Mouse (Mus musculus) fat pad, adult 2 months (tissue): ENCODE data around the gene Sec14l1.
A peak's percentile ranks its signal among the peaks of the same experiment; 100 is the strongest.

Source experiments
- DNase-seq: peaks from one replicate; pipeline ENCODE4 v3.0.0-alpha.2; 2011; ENCODE audit warnings: low read depth, low spot score; ENCODE audit errors: extremely low read depth

Gene Sec14l1

DNA sequence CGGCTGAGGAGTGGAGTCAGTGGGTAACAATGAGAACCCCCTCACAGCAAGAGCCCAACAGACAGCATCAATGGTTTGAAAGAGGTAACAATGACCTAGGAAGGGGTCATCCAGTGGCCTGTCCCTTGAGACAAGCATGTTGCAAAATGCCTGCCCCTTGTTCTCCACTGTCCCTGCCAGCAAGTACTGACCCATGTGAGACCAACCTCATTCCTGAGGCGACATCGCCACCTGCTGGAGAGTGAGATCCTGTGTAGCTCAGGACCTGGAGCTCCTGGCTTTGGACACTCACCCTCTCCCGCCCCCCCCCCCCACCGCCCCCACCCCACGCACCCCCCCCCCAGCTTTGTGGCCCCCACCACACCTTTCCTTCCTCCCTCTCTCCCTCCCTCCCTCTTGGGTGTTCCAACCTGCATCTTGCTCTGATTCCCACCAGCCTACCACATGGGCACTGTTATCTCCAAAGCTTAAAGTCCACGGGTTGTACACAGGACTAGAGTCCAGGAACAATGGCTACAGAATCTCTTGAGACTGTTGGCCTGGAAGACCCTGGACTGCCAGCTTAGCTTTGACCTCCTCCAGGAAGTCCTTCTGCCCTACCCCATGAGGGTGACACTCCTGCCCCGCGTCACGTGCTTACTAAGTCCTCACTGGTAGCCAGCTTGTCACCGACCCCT is 62.5 kb downstream of the Sec14l1 start:
- DNase-seq, result no peak

DNA sequence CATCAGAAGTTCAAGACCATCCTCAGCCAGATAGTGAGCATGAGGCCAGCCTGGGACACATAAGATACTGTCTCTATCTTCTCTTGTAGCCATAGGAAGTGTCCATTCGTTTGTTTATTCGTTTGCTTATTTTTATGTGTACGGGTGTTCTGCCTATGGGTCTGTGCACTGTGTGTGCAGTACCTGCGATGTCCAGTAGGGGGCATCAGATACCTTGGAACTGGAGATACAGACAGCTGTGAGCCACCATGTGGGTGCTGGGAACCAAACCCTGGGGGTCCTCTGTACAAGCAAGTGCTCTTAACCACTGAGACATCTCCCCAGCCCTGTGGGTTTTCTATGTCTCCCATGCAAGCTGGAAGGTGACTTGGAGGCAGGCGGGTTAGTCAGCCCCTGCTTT is 64.9 kb downstream of the Sec14l1 start:
- no peak for DNase-seq

- no peak for DNase-seq
These were observed 67.8 kb downstream of the Sec14l1 start for GRCm38 (mm10) chr11:117182808-117183207.

DNA sequence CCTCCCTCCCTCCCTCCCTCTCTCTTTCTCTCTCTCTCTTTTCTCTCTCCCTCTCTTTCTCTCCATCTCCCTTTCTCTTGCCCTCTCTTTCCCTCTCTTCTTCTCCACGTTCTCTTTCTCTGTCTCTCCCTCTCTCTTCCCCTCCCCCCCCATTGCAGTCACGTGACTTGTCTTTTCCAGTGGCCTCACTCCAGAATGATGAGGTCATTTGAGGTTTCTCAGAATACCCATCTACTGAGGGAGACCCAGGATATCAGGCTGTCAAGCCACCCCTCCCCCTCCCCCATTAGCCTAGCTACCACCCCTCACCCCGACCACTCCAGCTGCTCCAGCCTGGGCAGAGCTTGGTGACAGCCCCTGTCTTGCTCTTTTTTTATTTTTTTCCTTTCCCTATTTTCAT is 68.3 kb downstream of the Sec14l1 start:
- no peak for DNase-seq

DNA sequence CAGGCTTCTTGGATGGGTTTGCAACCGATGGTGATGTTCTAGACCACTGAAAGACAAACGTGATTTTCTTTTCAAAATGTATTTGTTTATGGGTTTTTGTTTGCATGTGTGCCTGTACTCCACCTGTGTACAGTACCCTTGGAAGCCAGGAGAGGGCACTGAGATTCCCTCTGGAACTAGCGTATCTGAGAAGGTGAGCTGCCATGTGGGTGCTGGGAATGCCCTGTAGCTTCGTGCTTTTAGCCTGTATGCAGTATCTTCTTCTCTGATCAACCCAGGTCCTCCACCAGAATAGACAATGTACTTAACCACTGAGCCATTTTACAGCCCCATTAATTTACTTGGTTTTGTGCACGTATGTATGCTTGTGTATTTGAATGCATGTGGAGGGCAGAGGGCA is 68.9 kb downstream of the Sec14l1 start:
- DNase-seq, result no peak

- no peak for DNase-seq
These were observed 70.3 kb downstream of the Sec14l1 start for GRCm38 (mm10) chr11:117185076-117185933.

- DNase-seq, result no peak
These were observed 76.6 kb downstream of the Sec14l1 start for GRCm38 (mm10) chr11:117191524-117191923.

DNA sequence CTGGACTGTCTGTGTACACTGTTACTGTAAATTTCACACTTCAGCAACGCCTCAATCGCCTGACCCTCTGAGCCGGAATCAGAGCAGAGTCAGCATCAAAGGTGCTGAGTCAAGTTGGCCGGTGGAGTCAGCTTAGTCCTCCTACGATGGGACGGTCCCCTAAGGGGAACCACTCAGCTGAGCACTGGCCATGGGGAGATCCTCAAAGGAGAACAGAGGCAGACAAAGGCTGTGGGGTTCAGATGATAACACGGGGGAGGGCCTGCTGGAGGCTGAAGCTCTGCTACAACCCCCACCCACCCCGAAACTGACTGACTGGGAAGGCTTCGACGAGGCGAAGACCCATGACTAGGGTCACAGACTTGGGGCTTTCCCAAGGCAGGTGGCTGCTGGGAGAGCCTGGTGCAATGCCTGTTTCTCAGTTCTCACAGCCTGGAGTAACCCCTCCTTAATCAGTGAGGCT is 79.5 kb downstream of the Sec14l1 start:
- no peak for DNase-seq

DNA sequence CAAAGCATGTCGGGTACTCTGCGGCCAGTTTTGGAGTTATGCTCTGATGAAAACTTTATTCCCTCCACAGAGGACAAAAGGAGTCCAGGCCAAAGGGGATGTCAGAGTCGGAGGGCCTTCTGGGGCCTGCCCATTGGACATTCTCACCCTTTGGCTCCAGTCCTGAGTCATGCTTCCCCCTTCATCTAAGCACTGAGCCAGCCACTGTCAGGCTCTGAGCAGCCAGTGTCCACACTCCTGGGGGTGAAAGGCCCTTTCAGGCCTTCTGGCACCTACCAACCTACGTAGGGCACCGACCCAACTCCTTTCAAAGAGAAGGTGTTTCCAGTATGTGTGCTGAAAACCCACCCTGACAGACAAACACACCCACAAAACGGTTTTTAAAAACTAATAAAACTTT is 80.6 kb downstream of the Sec14l1 start:
- no peak for DNase-seq

GRCm38 (mm10) chr11:117196681-117197080 is 81.7 kb downstream of the Sec14l1 start:
- no peak for DNase-seq

GRCm38 (mm10) chr11:117198122-117198521 is 83.2 kb downstream of the Sec14l1 start:
- DNase-seq, result no peak

DNA sequence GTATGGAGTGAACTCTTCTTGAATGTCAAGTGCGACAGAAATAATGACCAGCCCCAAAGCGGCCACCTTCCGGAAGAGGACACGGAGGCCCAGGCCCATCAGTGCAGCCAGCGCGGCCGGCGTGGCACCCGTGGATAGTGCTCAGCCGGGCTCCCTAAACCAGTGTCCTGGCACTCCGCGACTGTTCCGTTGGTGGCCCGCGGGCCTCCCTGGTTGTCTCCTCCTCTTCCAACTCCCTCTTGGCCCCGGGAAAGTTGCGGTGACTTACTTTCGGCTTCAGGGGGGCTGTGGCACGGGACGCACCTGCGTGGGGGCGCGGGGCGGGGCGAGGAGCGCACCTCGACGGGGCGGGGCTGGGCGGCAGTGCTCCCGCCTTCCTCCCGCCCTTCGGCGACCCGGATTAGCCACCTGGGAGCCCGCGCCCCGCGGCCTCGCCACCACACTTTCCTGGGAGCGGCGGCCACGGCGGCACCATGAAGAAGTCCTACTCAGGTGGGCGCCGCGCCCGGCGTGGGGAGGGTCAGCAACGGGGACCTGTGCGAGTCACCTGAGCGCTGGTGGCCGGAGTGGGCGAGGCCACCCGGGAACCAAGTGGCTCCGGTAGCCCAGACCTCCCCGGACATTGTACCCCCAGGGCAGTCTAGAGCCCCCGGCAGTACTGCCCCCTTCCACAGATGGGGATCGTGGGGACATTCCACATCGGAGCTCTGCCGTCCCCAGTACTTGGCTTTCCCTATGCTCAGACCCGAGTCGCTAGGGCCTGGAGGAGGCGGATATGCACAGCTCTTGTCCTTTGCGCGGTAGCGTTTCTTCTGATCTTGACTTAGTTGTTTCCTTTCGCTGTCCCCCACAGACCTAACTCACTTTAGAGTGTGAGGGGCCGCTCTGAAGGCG is 84.6 kb downstream of the Sec14l1 start, which contains the start of gene Sept9:
Gene Sept9 (plus strand): TSS at position 380 of the 894 bp plus-strand sequence.
- DNase-seq, result no peak

- DNase-seq, result no peak
These were observed 86.9 kb downstream of the Sec14l1 start for GRCm38 (mm10) chr11:117201846-117202245.

GRCm38 (mm10) chr11:117204606-117205005 is 89.6 kb downstream of the Sec14l1 start:
- no peak for DNase-seq

DNA sequence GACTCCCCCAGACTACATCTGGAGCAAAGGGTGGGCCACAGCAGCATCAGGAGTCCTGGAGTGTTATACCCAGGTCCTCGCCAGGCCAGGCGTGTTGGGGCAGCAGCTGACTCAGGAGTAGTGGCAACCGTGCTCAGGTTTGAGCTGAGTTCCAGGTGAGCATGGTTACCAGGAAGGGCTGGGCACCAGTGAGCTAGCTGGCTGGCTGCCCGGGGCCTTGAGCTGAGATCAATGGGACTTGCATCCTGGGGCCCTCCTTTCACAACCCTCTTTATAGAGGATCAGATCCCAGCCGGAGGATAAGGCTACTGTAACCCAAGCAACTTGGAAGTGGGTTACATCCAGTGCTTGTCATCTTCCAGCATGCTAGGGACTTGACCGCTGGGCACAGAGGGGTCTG is 90.1 kb downstream of the Sec14l1 start:
- peak; percentile 92 for DNase-seq

DNA sequence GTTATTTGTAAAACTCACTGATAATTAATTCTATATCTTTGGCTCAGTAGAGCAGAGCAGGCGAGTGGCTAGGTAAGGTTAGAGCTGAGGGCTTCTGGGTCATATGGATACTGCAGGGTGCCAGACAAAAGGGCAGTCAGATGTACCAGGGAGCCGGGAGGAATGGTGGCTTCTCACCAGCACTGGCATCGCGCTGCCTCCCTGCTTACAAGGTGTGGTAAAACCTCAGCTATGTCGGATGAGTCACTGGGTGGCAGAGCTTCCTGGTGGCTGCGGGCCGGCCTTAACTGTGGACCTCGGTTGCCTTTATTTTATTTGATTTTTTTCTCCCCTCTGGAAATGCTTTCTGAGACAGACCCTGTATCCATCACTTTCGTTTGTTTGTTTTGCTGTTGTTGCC is 90.5 kb downstream of the Sec14l1 start:
- peak; percentile 50 for DNase-seq

DNA sequence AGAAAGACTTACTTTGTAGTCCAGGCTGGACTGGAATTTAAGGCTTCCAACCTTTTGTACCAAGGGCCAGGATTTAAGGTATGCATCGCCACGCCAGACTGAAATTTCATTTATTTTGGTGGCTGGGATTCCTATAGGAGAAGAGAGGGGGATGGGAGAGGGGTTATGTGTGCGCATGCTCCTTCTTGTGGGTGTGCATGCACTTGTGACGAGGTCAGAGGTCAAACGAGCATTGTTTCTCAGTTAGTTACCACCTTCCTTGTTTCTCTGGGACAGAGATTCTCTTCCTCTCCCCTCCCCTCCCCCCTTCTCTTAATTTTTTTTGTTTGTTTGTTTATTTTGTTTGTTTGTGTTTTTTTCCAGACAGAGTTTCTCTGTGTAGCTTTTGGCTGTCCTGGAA is 92.5 kb downstream of the Sec14l1 start:
- no peak for DNase-seq

GRCm38 (mm10) chr11:117208151-117208673 is 93.2 kb downstream of the Sec14l1 start:
- peak; percentile 74 for DNase-seq
